Mouse (Mus musculus): ENCODE results near the gene Lrrc2. TPM values are rescaled to one million over a fixed set of nuclear protein-coding genes. Genes with fewer than 3 reads are reported as not detected.

The Lrrc2 gene
- total RNA-seq, 2 experiments from 2014 or later, result 213 to 241 TPM

- intact Hi-C loops (cut with DNase I), result no loop called here
- DNase-seq, result no peak
Measured at GRCm38 (mm10) chr9:110984096-110984495, 32.8 kb downstream of the Lrrc2 start.

GRCm38 (mm10) chr9:110985541-110985940, 34.2 kb downstream of the Lrrc2 start:
- intact Hi-C loops (cut with DNase I), result no loop called here
- no peak for DNase-seq

GRCm38 (mm10) chr9:110985951-110986350, 34.6 kb downstream of the Lrrc2 start:
- no peak for DNase-seq
- intact Hi-C loops (cut with DNase I), result no loop called here

GRCm38 (mm10) chr9:110987331-110987730, 36.0 kb downstream of the Lrrc2 start:
- no peak for DNase-seq
- intact Hi-C loops (cut with DNase I), result no loop called here

- intact Hi-C loops (cut with DNase I), result no loop called here
- DNase-seq, result no peak
Measured at GRCm38 (mm10) chr9:110988078-110988477, 36.7 kb downstream of the Lrrc2 start.

GRCm38 (mm10) chr9:110989141-110989540, 37.8 kb downstream of the Lrrc2 start:
- no peak for DNase-seq
- intact Hi-C loops (cut with DNase I), result no loop called here

- intact Hi-C loops (cut with DNase I), result no loop called here
- DNase-seq, result no peak
Measured at GRCm38 (mm10) chr9:110989543-110989942, 38.2 kb downstream of the Lrrc2 start.

- intact Hi-C loops (cut with DNase I), result no loop called here
- peak; percentile 31 to 58 for DNase-seq
Measured at GRCm38 (mm10) chr9:110990204-110990603, 38.9 kb downstream of the Lrrc2 start, which contains the start of gene Rtp3. TSS of gene Rtp3 (minus strand) at chr9:110990583.

GRCm38 (mm10) chr9:110993281-110993709, 42.0 kb downstream of the Lrrc2 start:
- intact Hi-C loops (cut with DNase I), result no loop called here
- no peak for DNase-seq

GRCm38 (mm10) chr9:110994716-110995172, 43.4 kb downstream of the Lrrc2 start:
- DNase-seq, result peak; percentile 71 to 76
- intact Hi-C loops (cut with DNase I), result loop anchor here (5.0 kb wide), 2 partner anchors 72 to 293 kb away; no protein-coding TSS in a partner anchor

- intact Hi-C loops (cut with DNase I), result loop anchor here (1.0 to 5.0 kb wide), 3 partner anchors 75 to 290 kb away; no protein-coding TSS in a partner anchor
- DNase-seq, result peak; percentile 75 to 77
Measured at GRCm38 (mm10) chr9:110997245-110997644, 45.9 kb downstream of the Lrrc2 start.

- no peak for DNase-seq
- intact Hi-C loops (cut with DNase I), result loop anchor here (5.0 kb wide), 2 partner anchors 77 to 288 kb away; no protein-coding TSS in a partner anchor
Measured at GRCm38 (mm10) chr9:110999056-110999455, 47.7 kb downstream of the Lrrc2 start.

- intact Hi-C loops (cut with DNase I), result loop anchor here (5.0 kb wide), 2 partner anchors 78 to 287 kb away; no protein-coding TSS in a partner anchor
- peak in 1 of 2 experiments; percentile 43 for DNase-seq
Measured at GRCm38 (mm10) chr9:110999856-111000255, 48.5 kb downstream of the Lrrc2 start.

GRCm38 (mm10) chr9:111001621-111002020, 50.3 kb downstream of the Lrrc2 start:
- intact Hi-C loops (cut with DNase I), result no loop called here
- DNase-seq, result no peak

- intact Hi-C loops (cut with DNase I), result no loop called here
Measured at GRCm38 (mm10) chr9:111003279-111003678, 51.9 kb downstream of the Lrrc2 start.

GRCm38 (mm10) chr9:111006544-111006943, 55.2 kb downstream of the Lrrc2 start:
- intact Hi-C loops (cut with DNase I), result no loop called here
- DNase-seq, result no peak

More at GRCm38 (mm10) chr9:111003279-111003678, 51.9 kb downstream of the Lrrc2 start:
- no peak for DNase-seq

GRCm38 (mm10) chr9:111009763-111010162, 58.4 kb downstream of the Lrrc2 start:
- intact Hi-C loops (cut with DNase I), result no loop called here
- DNase-seq, result no peak

- DNase-seq, result no peak
- intact Hi-C loops (cut with DNase I), result no loop called here
Measured at GRCm38 (mm10) chr9:111011550-111011949, 60.2 kb downstream of the Lrrc2 start.

GRCm38 (mm10) chr9:111012041-111012440, 60.7 kb downstream of the Lrrc2 start:
- no peak for DNase-seq
- intact Hi-C loops (cut with DNase I), result no loop called here

- intact Hi-C loops (cut with DNase I), result no loop called here
- DNase-seq, result no peak
Measured at GRCm38 (mm10) chr9:111015658-111016057, 64.3 kb downstream of the Lrrc2 start.

- DNase-seq, result no peak
- intact Hi-C loops (cut with DNase I), result no loop called here
Measured at GRCm38 (mm10) chr9:111019022-111019421, 67.7 kb downstream of the Lrrc2 start, which contains the start of gene Ltf. TSS of gene Ltf (plus strand) at chr9:111019271.

GRCm38 (mm10) chr9:111026791-111027190, 75.4 kb downstream of the Lrrc2 start:
- intact Hi-C loops (cut with DNase I), result no loop called here
- no peak for DNase-seq
